Mouse (Mus musculus) kidney, postnatal 10 days (tissue): ENCODE measurements at regions not wholly inside any gene's neighbourhood (a gene's known extent, or its start where the extent isn't known, plus 50 kb on each side); places are given as distances from the start of the nearest gene placed in this dataset.
A peak's percentile ranks its signal among the peaks of the same experiment; 100 is the strongest.

Experiments
- DNase-seq: peaks from one replicate; pipeline ENCODE4 v3.0.0; 2021; ENCODE audit warnings: mixed read lengths

GRCm38 (mm10) chrX:105346420-105346819, 153.2 kb upstream of the Cypt2 start:
- DNase-seq: no peak

- DNase-seq: no peak
Measured at GRCm38 (mm10) chrX:105366284-105366683, 133.3 kb upstream of the Cypt2 start.

GRCm38 (mm10) chrX:105367979-105368378, 131.6 kb upstream of the Cypt2 start:
- DNase-seq: no peak

- DNase-seq: no peak
Measured at GRCm38 (mm10) chrX:105390506-105390905, 109.1 kb upstream of the Cypt2 start.

- DNase-seq: no peak
Measured at GRCm38 (mm10) chrX:105391029-105391428, 108.5 kb upstream of the Cypt2 start.

GRCm38 (mm10) chrX:105391680-105392462, 107.7 kb upstream of the Cypt2 start:
- no peak for DNase-seq

- DNase-seq: peak; percentile 8
Measured at GRCm38 (mm10) chrX:105393259-105393658, 106.3 kb upstream of the Cypt2 start.

- peak; percentile 5 for DNase-seq
Measured at GRCm38 (mm10) chrX:105413351-105413750, 86.2 kb upstream of the Cypt2 start.

GRCm38 (mm10) chrX:105420976-105421375, 78.6 kb upstream of the Cypt2 start:
- DNase-seq: peak; percentile 35
